Mouse (Mus musculus): ENCODE measurements around the gene Zfp119a. TPM values are rescaled to one million over a fixed set of nuclear protein-coding genes. Genes with fewer than 3 reads are reported as not detected.

The Zfp119a gene
- 0.52 and 0.87 TPM in 2 replicates for polyA plus RNA-seq (2012; rRNA removed; ENCODE audit: low replicate concordance)

DNA sequence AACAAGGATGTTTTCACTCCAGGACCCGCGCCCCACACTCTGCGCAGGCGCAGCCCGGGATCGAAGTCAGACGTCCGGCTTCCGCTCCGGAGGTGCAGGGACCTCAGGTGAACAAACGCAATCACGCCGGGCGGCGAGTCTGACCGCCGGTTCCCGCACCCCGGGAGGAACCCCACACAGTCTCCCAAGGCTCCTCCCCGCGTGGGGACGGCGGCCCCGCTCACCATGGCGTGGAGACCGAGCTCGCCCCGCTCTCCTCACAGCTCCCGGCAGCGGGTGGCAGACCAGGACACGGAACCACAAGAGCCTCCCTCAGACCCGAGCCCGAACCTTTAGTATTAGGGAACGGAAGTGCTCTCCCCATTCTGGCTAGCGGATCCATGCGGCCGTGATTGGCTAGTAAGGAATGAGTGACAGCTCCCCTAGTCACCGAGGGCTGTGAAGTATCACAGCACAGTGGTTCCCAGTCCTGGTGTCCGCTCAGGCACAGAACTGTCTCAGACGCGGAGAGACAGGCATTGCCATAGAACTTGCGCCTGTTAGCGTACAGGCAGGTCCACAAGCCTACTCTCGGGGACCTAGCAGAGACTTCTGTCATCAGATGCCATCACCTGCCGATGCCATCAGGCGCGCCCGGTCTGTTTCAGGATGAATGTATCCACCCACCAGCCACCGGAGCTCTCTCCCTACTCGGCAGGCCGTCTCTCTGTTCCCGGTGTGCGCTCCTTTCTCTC, at the start of gene Zfp119a:
Gene Zfp119a, minus strand, starts transcription at position 295 of the 734 bp plus-strand sequence.

Other genes starting within 250 kb of the Zfp119a start
- 3.1 and 3.7 TPM in 2 replicates for gene Pot1b, start 166.3 kb downstream of the Zfp119a start, polyA plus RNA-seq (2012; rRNA removed; ENCODE audit: low replicate concordance)
- 1.0 and 1.6 TPM in 2 replicates for gene Adgre4, start 128.9 kb downstream of the Zfp119a start, polyA plus RNA-seq (2012; rRNA removed; ENCODE audit: low replicate concordance)
- gene Zfp959, start 13.2 kb upstream of the Zfp119a start, polyA plus RNA-seq (2012; rRNA removed; ENCODE audit: low replicate concordance), result 1.1 and 1.4 TPM in 2 replicates
- 0.67 and 0.75 TPM in 2 replicates for gene Zfp119b, start 70.6 kb upstream of the Zfp119a start, polyA plus RNA-seq (2012; rRNA removed; ENCODE audit: low replicate concordance)
- 6.0 and 9.2 TPM in 2 replicates for gene Ebi3, start 73.7 kb upstream of the Zfp119a start, polyA plus RNA-seq (2012; rRNA removed; ENCODE audit: low replicate concordance)
- gene Yju2, start 80.2 kb upstream of the Zfp119a start, polyA plus RNA-seq (2012; rRNA removed; ENCODE audit: low replicate concordance), result 6.9 and 10.4 TPM in 2 replicates
- 0.56 and 13.0 TPM in 2 replicates for gene Shd, start 91.5 kb upstream of the Zfp119a start, polyA plus RNA-seq (2012; rRNA removed; ENCODE audit: low replicate concordance)
- gene Fsd1, start 107.6 kb upstream of the Zfp119a start, polyA plus RNA-seq (2012; rRNA removed; ENCODE audit: low replicate concordance), result 1.0 and 7.0 TPM in 2 replicates
- gene Stap2, start 126.7 kb upstream of the Zfp119a start, polyA plus RNA-seq (2012; rRNA removed; ENCODE audit: low replicate concordance), result 25.3 and 34.1 TPM in 2 replicates
- 106 and 131 TPM in 2 replicates for gene Mpnd, start 126.8 kb upstream of the Zfp119a start, polyA plus RNA-seq (2012; rRNA removed; ENCODE audit: low replicate concordance)
- 75.0 and 104 TPM in 2 replicates for gene Sh3gl1, start 157.7 kb upstream of the Zfp119a start, polyA plus RNA-seq (2012; rRNA removed; ENCODE audit: low replicate concordance)
- gene Chaf1a, start 161.5 kb upstream of the Zfp119a start, polyA plus RNA-seq (2012; rRNA removed; ENCODE audit: low replicate concordance), result 2.0 and 5.8 TPM in 2 replicates
- gene Ubxn6, start 196.1 kb upstream of the Zfp119a start, polyA plus RNA-seq (2012; rRNA removed; ENCODE audit: low replicate concordance), result 92.5 and 99.3 TPM in 2 replicates
- gene Hdgfl2, start 200.7 kb upstream of the Zfp119a start, polyA plus RNA-seq (2012; rRNA removed; ENCODE audit: low replicate concordance), result 20.9 and 56.5 TPM in 2 replicates
- 452 and 1,682 TPM in 2 replicates for gene Plin4, start 230.9 kb upstream of the Zfp119a start, polyA plus RNA-seq (2012; rRNA removed; ENCODE audit: low replicate concordance)
- gene Plin5, start 238.7 kb upstream of the Zfp119a start, polyA plus RNA-seq (2012; rRNA removed; ENCODE audit: low replicate concordance), result 12.6 and 29.9 TPM in 2 replicates
- gene Lrg1, start 243.1 kb upstream of the Zfp119a start, polyA plus RNA-seq (2012; rRNA removed; ENCODE audit: low replicate concordance), result 111 and 539 TPM in 2 replicates

Data from subcutaneous adipose tissue, adult 2 months (tissue).